Mouse (Mus musculus) MEL (cell line): ENCODE results near the gene Phlda3. TPM values are rescaled to one million over a fixed set of nuclear protein-coding genes. Genes with fewer than 3 reads are reported as not detected.

Experiments used
- DNase-seq: peaks from one replicate; pipeline ENCODE4 v3.0.0; 2011; ENCODE audit warnings: low read depth, low spot score
- H3K27ac ChIP-seq: 2 replicates; pipeline ENCODE4 v1.5.1; 2012; ENCODE audit warnings: low read depth, mild to moderate bottlenecking, control low read depth, low read length, moderate library complexity; ENCODE audit not compliant: control insufficient read depth
- H3K27me3 ChIP-seq, 2 experiments: fragments of 150-350 bp in 1 of 2; sonication (generic) in 1 of 2; 2 replicates each; pipeline ENCODE4 v1.6.1; 2012; ENCODE audit warnings: low read length in 2 of 2, mild to moderate bottlenecking in 2 of 2, improper control_type of control experiment in 1 of 2, moderate library complexity in 1 of 2; ENCODE audit not compliant: insufficient read depth in 2 of 2, control insufficient read depth in 1 of 2
- H3K36me3 ChIP-seq, 2 experiments: 2 replicates each; pipeline ENCODE4 v1.6.1; 2012 to 2014; ENCODE audit warnings: low read length in 2 of 2, improper control_type of control experiment in 1 of 2, inconsistent platforms in 1 of 2, mild to moderate bottlenecking in 1 of 2; ENCODE audit not compliant: insufficient read depth in 2 of 2, control insufficient read depth in 1 of 2
- H3K4me1 ChIP-seq, 2 experiments: fragments of 150-350 bp in 1 of 2; sonication (generic) in 1 of 2; 2 replicates each; pipeline ENCODE4 v1.6.1; 2012; ENCODE audit warnings: low read length in 2 of 2, improper control_type of control experiment in 1 of 2, mild to moderate bottlenecking in 1 of 2; ENCODE audit not compliant: insufficient read depth in 2 of 2, control insufficient read depth in 1 of 2
- H3K4me3 ChIP-seq, 2 experiments: fragments of 150-350 bp in 1 of 2; sonication (generic) in 1 of 2; 2 replicates each; pipeline ENCODE4 v1.5.1; 2012; ENCODE audit warnings: low read depth in 2 of 2, low read length in 2 of 2, mild to moderate bottlenecking in 2 of 2, moderate library complexity in 2 of 2, control low read depth in 1 of 2, improper control_type of control experiment in 1 of 2; ENCODE audit not compliant: control insufficient read depth in 1 of 2, insufficient read depth in 1 of 2
- H3K79me2 ChIP-seq: 2 replicates; pipeline ENCODE4 v1.6.1; 2012; ENCODE audit warnings: mild to moderate bottlenecking, low read length, moderate library complexity; ENCODE audit not compliant: control insufficient read depth, poor library complexity, insufficient read depth
- H3K9ac ChIP-seq: 2 replicates; pipeline ENCODE4 v1.6.1; 2012; ENCODE audit warnings: low read depth, mild to moderate bottlenecking, control low read depth, low read length, moderate library complexity; ENCODE audit not compliant: control insufficient read depth, poor library complexity, severe bottlenecking
- H3K9me3 ChIP-seq: fragments of 150-350 bp; sonication (generic); replicated peaks from 2 replicates; pipeline ENCODE4 v1.6.1; 2012; ENCODE audit warnings: mild to moderate bottlenecking, low read length, improper control_type of control experiment, moderate library complexity; ENCODE audit not compliant: insufficient read depth
- CHD1 ChIP-seq: IDR thresholded peaks from 2 replicates; pipeline ENCODE4 v1.6.1; 2012; ENCODE audit warnings: low read depth, mild to moderate bottlenecking, inconsistent platforms, low read length, improper control_type of control experiment
- E2F4 ChIP-seq: IDR thresholded peaks from 2 replicates; pipeline ENCODE4 v1.6.1; 2011; ENCODE audit warnings: low read depth, low read length, improper control_type of control experiment, borderline replicate concordance
- ELF1 ChIP-seq: IDR thresholded peaks from 2 replicates; pipeline ENCODE4 v1.6.1; 2014; ENCODE audit warnings: low read depth, mild to moderate bottlenecking, inconsistent platforms, low read length, improper control_type of control experiment, moderate library complexity
- EP300 ChIP-seq, 2 experiments: IDR thresholded peaks; 2 replicates each; pipeline ENCODE4 v1.6.1; 2011; ENCODE audit warnings: improper control_type of control experiment in 2 of 2, low read length in 2 of 2, low read depth in 1 of 2, mild to moderate bottlenecking in 1 of 2
- KAT2A ChIP-seq: conservative IDR thresholded peaks from 2 replicates; pipeline ENCODE4 v1.6.1; 2012; ENCODE audit warnings: low read depth, low read length, improper control_type of control experiment, inconsistent platforms
- MAFK ChIP-seq: IDR thresholded peaks from 2 replicates; pipeline ENCODE4 v1.6.1; 2011; ENCODE audit warnings: low read depth, mild to moderate bottlenecking, low read length, improper control_type of control experiment, borderline replicate concordance
- MAX ChIP-seq: IDR thresholded peaks from 2 replicates; pipeline ENCODE4 v1.6.1; 2011; ENCODE audit warnings: low read length, improper control_type of control experiment
- NELFE ChIP-seq: IDR thresholded peaks from 2 replicates; pipeline ENCODE4 v1.6.1; 2011; ENCODE audit warnings: low read depth, low read length, improper control_type of control experiment
- POLR2A ChIP-seq, 2 experiments: IDR thresholded peaks; 2 replicates each; pipeline ENCODE4 v1.6.1; 2011 to 2012; ENCODE audit warnings: low read length in 2 of 2, mild to moderate bottlenecking in 2 of 2, control low read depth in 1 of 2, improper control_type of control experiment in 1 of 2, low read depth in 1 of 2, moderate library complexity in 1 of 2; ENCODE audit not compliant: control insufficient read depth in 1 of 2, insufficient read depth in 1 of 2, poor library complexity in 1 of 2
- POLR2AphosphoS2 ChIP-seq: IDR thresholded peaks from 2 replicates; pipeline ENCODE4 v1.6.1; 2011; ENCODE audit warnings: low read length, improper control_type of control experiment
- SIN3A ChIP-seq: IDR thresholded peaks from 2 replicates; pipeline ENCODE4 v1.6.1; 2012; ENCODE audit warnings: low read length, improper control_type of control experiment, inconsistent platforms
- TBP ChIP-seq: IDR thresholded peaks from 2 replicates; pipeline ENCODE4 v1.8.0; 2011; ENCODE audit warnings: low read depth, low read length, improper control_type of control experiment
- TCF12 ChIP-seq: IDR thresholded peaks from 2 replicates; pipeline ENCODE4 v1.6.1; 2014; ENCODE audit warnings: low read depth, mild to moderate bottlenecking, inconsistent platforms, low read length, improper control_type of control experiment, moderate library complexity
- USF1 ChIP-seq: IDR thresholded peaks from 2 replicates; pipeline ENCODE4 v1.6.1; 2014; ENCODE audit warnings: low read depth, mild to moderate bottlenecking, inconsistent platforms, low read length, improper control_type of control experiment, moderate library complexity
- ZC3H11A ChIP-seq: IDR thresholded peaks from 2 replicates; pipeline ENCODE4 v1.6.1; 2012; ENCODE audit warnings: low read depth, mild to moderate bottlenecking, inconsistent platforms, low read length, improper control_type of control experiment
- ZKSCAN1 ChIP-seq: IDR thresholded peaks from 2 replicates; pipeline ENCODE4 v1.6.1; 2012; ENCODE audit warnings: low read depth, mild to moderate bottlenecking, inconsistent platforms, low read length, improper control_type of control experiment, moderate library complexity
- ZMIZ1 ChIP-seq: IDR thresholded peaks from 2 replicates; pipeline ENCODE4 v1.6.1; 2012; ENCODE audit warnings: low read depth, mild to moderate bottlenecking, inconsistent platforms, low read length, improper control_type of control experiment, moderate library complexity
- ZNF384 ChIP-seq: IDR thresholded peaks from 2 replicates; pipeline ENCODE4 v1.6.1; 2012; ENCODE audit warnings: low read depth, mild to moderate bottlenecking, inconsistent platforms, low read length, improper control_type of control experiment
- polyA plus RNA-seq, 2 experiments: library from polyadenylated mRNA; stranded (reverse) in 1 of 2; unstranded in 1 of 2; fragments of >175 nt in 1 of 2; fragments of >200 nt in 1 of 2; gene quantifications; 2 replicates each; pipeline versions ENCODE4 v1.2.1 to v1.2.4; 2012; ENCODE audit warnings: low replicate concordance in 2 of 2, low read depth in 1 of 2; ENCODE audit not compliant: insufficient read length in 2 of 2, insufficient read depth in 1 of 2, missing spikeins in 1 of 2
- total RNA-seq: library from RNA; depleted of rRNA; stranded (reverse); fragments of 300-350 nt; gene quantifications from 2 replicates; pipeline ENCODE4 v1.2.3, GENCODE M21; 2012

The Phlda3 gene
- total and polyA plus RNA-seq, 3 experiments, result 7.7 to 20.0 TPM; not detected in 1

GRCm38 (mm10) chr1:135734225-135734937, 31.5 kb upstream of the Phlda3 start:
- no peak for DNase-seq
- TF ChIP-seq NELFE, result no peak
- no peak for TF ChIP-seq MAX
- no peak for TF ChIP-seq CHD1
- no peak for TF ChIP-seq ZC3H11A
- TF ChIP-seq POLR2AphosphoS2, result no peak
- TF ChIP-seq ZNF384, result no peak
- TF ChIP-seq ZKSCAN1, result no peak
- no peak for TF ChIP-seq SIN3A
- Histone ChIP-seq H3K27ac (no peak overlapping the region), H3K79me2 (no peaks in the 10 kb centered on the region; the same call in 1 of the 2 replicates), H3K36me3 (no peaks in the 10 kb centered on the region; a peak in 1 of 4 replicates), H3K9me3 (no peaks in the 10 kb centered on the region), H3K4me3 (no peak overlapping the region), H3K27me3 (no peaks in the 10 kb centered on the region), H3K4me1 (peaks cover 0 to 7% of the 10 kb centered on the region in 2 experiments; a peak in 1 of 4 replicates), H3K9ac (no peak overlapping the region)

GRCm38 (mm10) chr1:135735460-135735859, 30.5 kb upstream of the Phlda3 start:
- DNase-seq, result no peak
- no peaks in the 10 kb centered on the region for H3K9me3 ChIP-seq
- H3K9ac ChIP-seq, result no peak overlapping the region
- no peaks in the 10 kb centered on the region for H3K36me3 ChIP-seq
- no peak overlapping the region for H3K27ac ChIP-seq
- no peaks in the 10 kb centered on the region for H3K79me2 ChIP-seq
- no peaks in the 10 kb centered on the region for H3K27me3 ChIP-seq
- no peaks in the 10 kb centered on the region for H3K4me1 ChIP-seq
- H3K4me3 ChIP-seq, result no peak overlapping the region
- TF ChIP-seq POLR2A (IDR thresholded peaks at IDR 0.05; ENCODE audit: control insufficient read depth in 1 of 2, insufficient read depth in 1 of 2, low read depth in 1 of 2, low read length in 2 of 2, poor library complexity in 1 of 2), result no peak
- no peak for TF ChIP-seq USF1
- no peak for TF ChIP-seq CHD1
- TF ChIP-seq ZMIZ1, result no peak
- no peak for TF ChIP-seq ELF1
- no peak for TF ChIP-seq MAFK
- no peak for TF ChIP-seq E2F4
- no peak for TF ChIP-seq TBP
- TF ChIP-seq KAT2A, result no peak
- no peak for TF ChIP-seq TCF12
- TF ChIP-seq MAX, result no peak
- TF ChIP-seq EP300 (IDR thresholded peaks at IDR 0.05; ENCODE audit: low read depth in 1 of 2, low read length in 2 of 2), result no peak
